Mouse (Mus musculus): ENCODE data around the gene Mical2.

DNA sequence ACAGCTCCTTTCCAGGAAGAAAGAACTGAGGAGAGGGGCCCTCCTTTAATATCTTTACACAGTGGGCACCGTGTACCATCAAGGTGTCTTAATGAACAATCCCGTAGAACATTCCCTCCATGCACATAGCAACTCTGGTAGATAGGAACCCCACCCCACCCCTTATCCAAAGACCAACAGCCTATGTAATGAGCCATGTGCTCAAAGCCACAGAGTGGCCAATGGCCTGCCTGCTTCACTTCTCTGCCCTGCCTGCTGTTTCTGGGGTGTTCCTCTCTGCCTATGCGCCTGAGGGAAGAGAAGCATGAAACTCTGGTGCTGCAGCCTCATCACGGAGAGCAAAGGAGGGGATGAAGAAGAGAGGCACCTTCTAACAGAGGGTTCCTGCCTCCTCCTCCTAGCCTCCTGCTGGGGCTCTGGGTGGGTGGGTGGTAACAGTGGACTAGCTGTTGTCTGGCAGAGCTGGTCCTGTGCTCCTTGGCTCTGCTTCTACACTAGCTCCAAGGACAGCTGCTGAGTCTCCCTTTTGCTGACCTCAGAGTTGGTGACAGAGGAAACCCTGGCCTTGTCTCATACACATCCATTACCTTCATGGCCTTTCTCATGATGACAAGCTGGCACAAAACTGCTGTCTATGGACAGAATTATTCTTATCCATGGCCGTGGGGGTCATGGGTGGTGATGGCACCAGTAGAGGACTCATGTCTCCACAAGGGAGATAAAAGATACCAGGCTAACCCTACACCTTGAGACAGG lies 62.9 kb downstream of the Mical2 start:
- TF ChIP-seq GATA1 (IDR thresholded peaks at IDR 0.05; ENCODE audit: low read length) (no peak), TAL1 (IDR thresholded peaks at IDR 0.05; ENCODE audit: low read length) (no peak)

Measured in erythroblast, embryonic 14.5 days (primary cell).